Mouse (Mus musculus): ENCODE measurements around the gene Ccl17.

- no peak for TF ChIP-seq CTCF (IDR thresholded peaks at IDR 0.05)
- no peak for TF ChIP-seq EP300 (IDR thresholded peaks at IDR 0.05)
Observed at GRCm38 (mm10) chr8:94783890-94784289, 26.4 kb upstream of the Ccl17 start.

Data from lung, postnatal 0 days (tissue).